Mouse (Mus musculus): ENCODE results near the gene Prkab1. TPM values are rescaled to one million over a fixed set of nuclear protein-coding genes. Genes with fewer than 3 reads are reported as not detected.

Gene Prkab1
- polyA plus RNA-seq, 1 experiment from 2014 or later, result 110 TPM

DNA sequence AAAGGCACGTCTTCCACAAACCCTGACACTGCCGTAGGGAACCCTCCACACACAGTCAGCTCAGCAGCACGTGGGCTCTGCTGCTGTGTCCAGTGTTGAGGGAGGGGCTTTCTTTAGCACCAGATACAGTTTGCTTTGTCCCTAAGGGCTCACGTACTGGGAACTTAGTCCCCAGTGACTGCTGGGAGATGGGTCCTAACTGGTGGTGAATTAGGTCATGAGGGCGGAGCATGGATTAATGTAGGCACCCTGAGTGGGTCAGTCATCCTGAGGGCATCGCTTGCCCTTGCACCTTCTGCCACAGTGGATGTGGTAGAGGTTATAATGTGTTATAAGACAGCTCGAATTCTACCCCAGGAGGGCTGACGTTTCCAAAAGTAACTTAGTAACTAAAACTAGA, 6.9 kb downstream of the Prkab1 start:
- H3K36me3 ChIP-seq, result peaks cover 98% of the 10 kb centered on the region
- H3K4me1 ChIP-seq, result peaks cover 73% of the 10 kb centered on the region
- 0 out of 2 replicates have a peak overlapping the region, but pooled peaks have one; percentile 48 for H3K27ac ChIP-seq
- 88% methylated on average over 8 of the region's 8 CpGs for WGBS (ENCODE audit: insufficient replicate concordance)
- no peak for ATAC-seq
- H3K4me2 ChIP-seq, result no peak overlapping the region
- no peaks in the 10 kb centered on the region for H3K27me3 ChIP-seq (replicated peaks)
- H3K9ac ChIP-seq, result no peak overlapping the region
- H3K4me3 ChIP-seq, result no peak overlapping the region
- no peaks in the 10 kb centered on the region for H3K9me3 ChIP-seq (replicated peaks)

DNA sequence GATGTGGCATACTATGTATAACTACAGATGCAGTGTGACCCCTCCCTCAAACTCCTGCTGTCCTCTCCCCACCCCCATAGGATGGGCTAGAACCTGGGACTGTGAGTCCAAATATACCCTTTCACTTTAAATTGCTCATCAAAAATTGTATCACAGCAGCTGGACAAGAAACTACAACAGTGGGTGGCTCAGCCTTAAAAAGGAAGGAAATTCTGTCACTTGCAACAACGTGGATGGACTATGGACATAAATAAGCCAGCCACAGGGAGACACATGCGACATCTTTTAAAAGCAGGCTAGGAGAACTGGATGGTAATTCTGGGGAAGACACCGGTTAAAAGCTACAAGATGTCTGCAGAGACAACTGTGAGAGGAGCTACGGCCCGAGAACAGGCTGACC, 7.8 kb downstream of the Prkab1 start:
- no peak overlapping the region for H3K4me2 ChIP-seq
- no peaks in the 10 kb centered on the region for H3K9me3 ChIP-seq (replicated peaks)
- 82% methylated on average over 5 of the region's 5 CpGs for WGBS (ENCODE audit: insufficient replicate concordance)
- peaks cover 89% of the 10 kb centered on the region for H3K36me3 ChIP-seq
- H3K4me1 ChIP-seq, result peaks cover 65% of the 10 kb centered on the region
- no peak overlapping the region for H3K9ac ChIP-seq
- 0 out of 2 replicates have a peak overlapping the region, but pooled peaks have one; percentile 4 for H3K27ac ChIP-seq
- ATAC-seq, result no peak
- H3K27me3 ChIP-seq (replicated peaks), result no peaks in the 10 kb centered on the region
- no peak overlapping the region for H3K4me3 ChIP-seq

GRCm38 (mm10) chr5:116014237-116014636, 10.1 kb downstream of the Prkab1 start:
- 0 out of 2 replicates have a peak overlapping the region, but pooled peaks have one; percentile 9 for H3K27ac ChIP-seq
- no peak overlapping the region for H3K4me3 ChIP-seq
- no peak for ATAC-seq
- no peaks in the 10 kb centered on the region for H3K27me3 ChIP-seq (replicated peaks)
- 87% methylated on average over 11 of the region's 11 CpGs for WGBS (ENCODE audit: insufficient replicate concordance)
- peaks cover 55% of the 10 kb centered on the region for H3K4me1 ChIP-seq
- no peak overlapping the region for H3K9ac ChIP-seq
- H3K36me3 ChIP-seq, result peaks cover 66% of the 10 kb centered on the region
- no peak overlapping the region for H3K4me2 ChIP-seq
- no peaks in the 10 kb centered on the region for H3K9me3 ChIP-seq (replicated peaks)

DNA sequence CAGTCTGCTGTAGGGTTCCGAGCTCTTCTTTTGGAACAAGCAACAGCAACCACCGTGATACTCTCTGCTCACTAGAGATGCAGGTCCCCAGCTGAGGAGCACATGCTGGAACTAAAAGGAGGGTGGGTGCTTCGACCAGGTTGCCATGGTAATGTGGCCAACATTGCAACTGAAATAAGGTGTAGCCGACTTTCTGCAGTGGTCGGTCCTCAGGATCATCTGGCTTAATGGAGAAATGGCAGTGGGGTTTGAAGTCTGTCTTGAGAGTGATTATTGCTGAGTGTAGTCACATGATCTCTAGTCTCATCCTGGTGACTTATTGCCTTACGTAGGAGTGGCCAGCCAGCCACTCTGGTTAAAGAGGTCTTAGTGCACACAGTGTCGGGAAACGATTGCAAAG, 10.5 kb downstream of the Prkab1 start:
- no peak for ATAC-seq
- Histone ChIP-seq H3K27me3 (replicated peaks) (no peaks in the 10 kb centered on the region), H3K9ac (no peak overlapping the region), H3K4me2 (no peak overlapping the region), H3K27ac (no peak overlapping the region), H3K4me1 (peaks cover 55% of the 10 kb centered on the region), H3K9me3 (replicated peaks) (no peaks in the 10 kb centered on the region), H3K36me3 (peaks cover 62% of the 10 kb centered on the region), H3K4me3 (no peak overlapping the region)
- WGBS (ENCODE audit: insufficient replicate concordance), result 76% methylated on average over 8 of the region's 8 CpGs

DNA sequence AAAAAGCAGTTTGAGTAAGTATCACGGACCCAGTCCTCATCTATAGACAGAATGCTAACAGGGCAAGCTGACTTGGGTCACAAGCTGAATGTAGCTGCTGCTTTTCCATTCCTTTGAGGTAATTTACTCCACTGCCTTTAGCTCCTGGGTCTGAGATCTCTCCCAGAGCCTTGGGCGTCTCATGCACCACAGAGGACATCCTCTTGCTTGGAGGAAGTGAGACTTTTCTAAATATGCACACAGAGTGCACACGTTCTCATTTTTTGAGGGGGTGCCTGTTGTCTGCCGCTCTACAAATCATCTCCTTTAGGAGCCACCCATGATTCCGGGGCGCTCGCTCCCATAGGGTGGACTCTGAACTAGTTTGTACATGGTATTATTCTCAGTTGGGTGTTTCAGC, 11.8 kb downstream of the Prkab1 start:
- WGBS (ENCODE audit: insufficient replicate concordance), result 76% methylated on average over 7 of the region's 7 CpGs

GRCm38 (mm10) chr5:116011700-116012099, 12.6 kb downstream of the Prkab1 start:
- Histone ChIP-seq H3K4me2 (no peak overlapping the region), H3K36me3 (peaks cover 60% of the 10 kb centered on the region), H3K4me1 (peaks cover 53% of the 10 kb centered on the region), H3K27ac (0 out of 2 replicates have a peak overlapping the region, but pooled peaks have one; percentile 40), H3K9me3 (replicated peaks) (no peaks in the 10 kb centered on the region), H3K27me3 (replicated peaks) (no peaks in the 10 kb centered on the region), H3K9ac (no peak overlapping the region), H3K4me3 (no peak overlapping the region)
- no peak for ATAC-seq
- 65% methylated on average over 7 of the region's 7 CpGs for WGBS (ENCODE audit: insufficient replicate concordance)

More for the DNA sequence above, 11.8 kb downstream of the Prkab1 start:
- Histone ChIP-seq H3K36me3 (peaks cover 60% of the 10 kb centered on the region), H3K9ac (no peak overlapping the region), H3K9me3 (replicated peaks) (no peaks in the 10 kb centered on the region), H3K27ac (0 out of 2 replicates have a peak overlapping the region, but pooled peaks have one; percentile 34), H3K27me3 (replicated peaks) (no peaks in the 10 kb centered on the region), H3K4me3 (no peak overlapping the region), H3K4me1 (peaks cover 48% of the 10 kb centered on the region), H3K4me2 (no peak overlapping the region)
- ATAC-seq, result no peak

GRCm38 (mm10) chr5:116009884-116010627, 14.3 kb downstream of the Prkab1 start:
- no peak overlapping the region for H3K4me2 ChIP-seq
- no peaks in the 10 kb centered on the region for H3K27me3 ChIP-seq (replicated peaks)
- H3K4me3 ChIP-seq, result no peak overlapping the region
- 0 out of 2 replicates have a peak overlapping the region, but pooled peaks have one; percentile 3 for H3K27ac ChIP-seq
- peaks cover 59% of the 10 kb centered on the region for H3K36me3 ChIP-seq
- WGBS (ENCODE audit: insufficient replicate concordance), result 71% methylated on average over 2 of the region's 2 CpGs
- H3K4me1 ChIP-seq, result peaks cover 50% of the 10 kb centered on the region
- no peak overlapping the region for H3K9ac ChIP-seq
- no peaks in the 10 kb centered on the region for H3K9me3 ChIP-seq (replicated peaks)
- peak; percentile 27; the same call in 1 of the 2 replicates for ATAC-seq

DNA sequence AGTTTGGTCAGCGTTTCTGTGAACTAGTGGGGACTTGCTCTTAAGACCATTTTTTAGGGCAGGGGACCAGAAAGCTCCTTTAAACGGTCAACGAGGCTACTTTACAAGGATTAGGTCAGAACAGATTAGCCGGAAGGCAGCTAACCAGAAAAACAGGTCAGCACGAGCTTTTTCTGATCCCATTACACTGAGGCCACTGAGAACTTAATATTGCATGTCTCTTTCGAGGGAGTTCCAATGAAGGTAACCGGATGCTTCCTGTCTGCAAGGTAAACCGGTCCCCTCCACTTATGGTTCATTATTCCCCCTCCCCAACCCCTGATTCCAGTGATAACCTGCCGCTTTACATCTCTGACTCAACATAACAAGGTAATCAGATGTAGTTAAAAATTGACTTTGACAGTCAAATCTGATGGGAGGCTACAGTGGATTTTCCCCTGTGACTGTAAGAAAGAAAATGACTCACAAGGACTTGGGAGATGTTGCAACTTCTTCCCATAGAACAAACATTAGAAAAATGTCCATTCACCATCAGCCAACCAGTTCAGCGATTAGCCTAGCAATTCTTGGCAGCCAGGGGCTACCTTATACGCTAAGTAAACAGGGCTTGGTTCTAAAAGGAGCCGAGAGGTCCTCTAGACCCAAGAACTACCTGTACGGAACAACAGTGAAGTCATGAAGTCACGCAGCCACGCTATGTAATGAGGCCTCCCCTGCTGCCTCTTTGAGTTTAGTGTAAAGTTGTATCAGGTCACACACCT, 15.0 kb downstream of the Prkab1 start:
- Histone ChIP-seq H3K27ac (no peak overlapping the region), H3K9ac (no peak overlapping the region), H3K4me1 (peaks cover 43% of the 10 kb centered on the region), H3K9me3 (replicated peaks) (no peaks in the 10 kb centered on the region), H3K27me3 (replicated peaks) (no peaks in the 10 kb centered on the region), H3K36me3 (peaks cover 59% of the 10 kb centered on the region), H3K4me3 (no peak overlapping the region), H3K4me2 (no peak overlapping the region)
- WGBS (ENCODE audit: insufficient replicate concordance), result 79% methylated on average over 15 of the region's 15 CpGs
- no peak for ATAC-seq

DNA sequence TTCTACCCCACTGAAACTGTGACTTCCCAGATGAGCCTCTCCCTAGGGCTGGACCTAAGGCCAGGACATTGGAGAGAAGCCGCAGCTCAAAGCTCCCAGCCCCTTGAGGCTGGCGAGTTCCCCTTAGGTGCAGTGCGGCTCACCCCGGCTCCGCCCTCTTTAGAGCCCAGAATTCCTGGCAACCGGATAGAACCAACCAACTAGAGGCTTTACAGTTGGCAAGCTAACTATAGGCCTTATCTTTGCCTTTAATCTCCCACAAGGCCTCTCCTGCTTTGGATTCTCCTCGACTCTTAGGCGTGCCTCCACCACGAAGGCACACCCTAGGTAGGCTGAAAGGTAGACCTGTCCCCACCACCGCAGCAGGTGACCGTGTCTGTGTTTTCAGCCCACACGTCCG, 16.6 kb downstream of the Prkab1 start:
- ATAC-seq, result 0 out of 2 replicates have a peak, but pooled peaks have one; percentile 13

GRCm38 (mm10) chr5:116006324-116007099, 17.8 kb downstream of the Prkab1 start:
- peaks cover 70% of the 10 kb centered on the region for H3K36me3 ChIP-seq
- H3K9me3 ChIP-seq (replicated peaks), result no peaks in the 10 kb centered on the region
- no peaks in the 10 kb centered on the region for H3K27me3 ChIP-seq (replicated peaks)
- H3K4me2 ChIP-seq, result no peak overlapping the region
- H3K4me1 ChIP-seq, result peaks cover 28% of the 10 kb centered on the region
- no peak overlapping the region; the same call in 1 of the 2 replicates for H3K27ac ChIP-seq
- 83% methylated on average over 22 of the region's 22 CpGs for whole genome bisulfite sequencing (ENCODE audit: insufficient replicate concordance)
- no peak overlapping the region for H3K9ac ChIP-seq
- ATAC-seq, result no peak
- no peak overlapping the region for H3K4me3 ChIP-seq

More for the DNA sequence above, 16.6 kb downstream of the Prkab1 start:
- Histone ChIP-seq H3K9me3 (replicated peaks) (no peaks in the 10 kb centered on the region), H3K36me3 (peaks cover 59% of the 10 kb centered on the region), H3K9ac (no peak overlapping the region), H3K27ac (no peak overlapping the region), H3K4me1 (peaks cover 28% of the 10 kb centered on the region), H3K4me2 (no peak overlapping the region), H3K27me3 (replicated peaks) (no peaks in the 10 kb centered on the region), H3K4me3 (no peak overlapping the region)
- WGBS (ENCODE audit: insufficient replicate concordance), result 77% methylated on average over 13 of the region's 13 CpGs

DNA sequence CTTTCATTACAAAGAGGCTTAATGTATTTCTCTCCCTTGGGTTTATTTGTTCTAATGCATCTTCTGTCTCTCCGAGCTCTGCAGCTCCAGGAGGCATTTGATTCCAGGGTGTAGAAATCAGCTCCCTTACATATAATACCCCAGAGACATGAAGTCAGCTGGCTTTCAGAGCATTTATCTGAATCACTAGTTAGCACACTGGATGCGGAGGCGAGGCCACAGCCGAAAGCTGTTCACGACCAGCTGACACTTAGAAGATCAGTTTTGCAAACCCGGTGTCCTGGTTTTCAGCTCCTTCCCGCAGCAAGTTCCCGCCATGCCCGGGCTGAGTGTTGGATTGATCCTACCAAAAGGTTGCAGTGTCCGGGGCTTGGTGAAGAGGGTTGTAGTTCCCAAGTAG, 20.0 kb downstream of the Prkab1 start:
- no peaks in the 10 kb centered on the region for H3K27me3 ChIP-seq (replicated peaks)
- peaks cover 92% of the 10 kb centered on the region for H3K36me3 ChIP-seq
- ATAC-seq, result no peak
- H3K4me1 ChIP-seq, result peaks cover 15% of the 10 kb centered on the region
- no peak overlapping the region for H3K27ac ChIP-seq
- H3K9me3 ChIP-seq (replicated peaks), result no peaks in the 10 kb centered on the region
- no peak overlapping the region for H3K4me3 ChIP-seq
- no peak overlapping the region for H3K9ac ChIP-seq
- WGBS (ENCODE audit: insufficient replicate concordance), result 90% methylated on average over 10 of the region's 10 CpGs
- no peak overlapping the region for H3K4me2 ChIP-seq

Data from liver, embryonic 12.5 days (tissue).